Mouse (Mus musculus): ENCODE results near the gene Slc39a7. TPM values are rescaled to one million over a fixed set of nuclear protein-coding genes. Genes with fewer than 3 reads are reported as not detected.

Slc39a7 gene
- total RNA-seq, 1 experiment from 2014 or later: 105 TPM

DNA sequence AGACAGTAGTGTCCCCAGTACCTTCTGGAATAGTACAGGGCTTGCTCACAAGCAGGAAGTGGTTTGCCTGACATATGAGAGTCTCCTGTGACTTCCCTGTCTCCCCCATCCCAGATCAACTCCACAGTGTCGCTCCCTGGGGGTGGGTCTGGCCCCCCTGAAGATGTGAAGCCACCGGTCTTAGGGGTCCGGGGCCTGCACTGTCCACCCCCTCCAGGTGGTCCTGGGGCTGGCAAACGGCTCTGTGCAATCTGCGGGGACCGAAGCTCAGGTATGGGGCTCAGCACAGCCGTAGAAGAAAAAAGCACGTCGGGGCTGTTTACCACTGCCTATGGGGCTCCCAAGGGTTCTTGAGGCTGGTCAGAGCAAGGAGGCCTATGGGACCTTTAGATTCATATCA lies 2.0 kb upstream of the Slc39a7 start:
- ATAC-seq (replicated peaks; ENCODE audit: insufficient number of reproducible peaks, low FRiP score, low TSS enrichment, poor library complexity, severe bottlenecking): no peak

DNA sequence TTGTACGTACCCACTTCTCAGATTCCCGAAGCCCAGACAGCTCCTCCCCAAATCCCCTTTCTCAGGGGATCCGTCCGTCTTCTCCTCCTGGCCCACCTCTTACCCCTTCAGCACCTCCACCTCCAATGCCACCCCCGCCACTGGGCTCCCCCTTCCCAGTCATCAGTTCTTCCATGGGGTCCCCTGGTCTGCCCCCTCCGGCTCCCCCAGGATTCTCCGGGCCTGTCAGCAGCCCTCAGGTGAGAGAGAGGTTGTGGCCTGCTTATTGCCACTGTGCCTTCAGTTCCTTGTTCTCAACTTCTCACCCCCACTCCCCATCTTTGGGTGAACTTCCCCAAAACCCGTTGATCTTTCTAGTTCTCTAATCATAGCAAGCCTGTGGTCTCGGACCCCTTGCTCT lies 1.3 kb upstream of the Slc39a7 start:
- ATAC-seq (replicated peaks; ENCODE audit: insufficient number of reproducible peaks, low FRiP score, low TSS enrichment, poor library complexity, severe bottlenecking): 0 out of 2 replicates have a peak, but pooled peaks have one; percentile 10

GRCm38 (mm10) chr17:34032174-34032632 lies 721 bp upstream of the Slc39a7 start:
- ATAC-seq (replicated peaks; ENCODE audit: insufficient number of reproducible peaks, low FRiP score, low TSS enrichment, poor library complexity, severe bottlenecking): no peak; the same call in 1 of the 2 replicates

GRCm38 (mm10) chr17:34030861-34031326 lies 588 bp downstream of the Slc39a7 start:
- ATAC-seq (replicated peaks; ENCODE audit: insufficient number of reproducible peaks, low FRiP score, low TSS enrichment, poor library complexity, severe bottlenecking): no peak

GRCm38 (mm10) chr17:34029890-34030595 lies 1.4 kb downstream of the Slc39a7 start:
- ATAC-seq (replicated peaks; ENCODE audit: insufficient number of reproducible peaks, low FRiP score, low TSS enrichment, poor library complexity, severe bottlenecking): no peak

GRCm38 (mm10) chr17:34029150-34029889 lies 2.2 kb downstream of the Slc39a7 start:
- no peak for ATAC-seq (replicated peaks; ENCODE audit: insufficient number of reproducible peaks, low FRiP score, low TSS enrichment, poor library complexity, severe bottlenecking)

GRCm38 (mm10) chr17:34028501-34029149 lies 2.9 kb downstream of the Slc39a7 start:
- no peak for ATAC-seq (replicated peaks; ENCODE audit: insufficient number of reproducible peaks, low FRiP score, low TSS enrichment, poor library complexity, severe bottlenecking)

DNA sequence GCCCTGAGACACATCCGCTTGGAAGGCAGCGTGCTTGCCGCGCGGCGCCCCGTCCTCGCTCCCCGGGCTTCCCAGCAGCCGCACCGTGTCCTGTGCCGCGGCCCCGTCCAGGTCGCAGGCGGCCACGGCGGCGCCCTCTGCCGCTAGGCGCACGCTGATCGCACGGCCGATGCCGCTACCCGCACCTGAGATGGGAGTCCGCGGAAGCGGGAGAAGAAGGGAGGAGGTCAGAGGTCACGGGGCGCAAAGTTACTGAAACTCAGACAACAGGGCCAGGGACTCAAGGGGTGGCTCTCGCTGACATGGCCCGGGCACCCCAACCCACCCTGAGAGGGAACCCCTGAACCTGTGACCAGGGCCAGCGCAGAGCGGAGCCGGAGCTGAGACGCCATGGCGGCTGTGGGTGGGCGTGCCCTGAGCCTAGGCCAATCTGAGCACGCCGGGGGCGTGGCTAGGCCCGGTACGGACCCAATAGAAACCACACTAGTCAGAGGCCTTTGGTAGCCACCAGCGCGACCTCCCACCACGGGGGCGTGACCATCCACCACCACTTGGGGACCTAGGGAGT lies 3.7 kb downstream of the Slc39a7 start, which contains the start of gene H2-Ke6:
Gene H2-Ke6, minus strand, starts transcription at position 405 of the 568 bp plus-strand sequence.
- peak; percentile 41 for ATAC-seq (replicated peaks; ENCODE audit: insufficient number of reproducible peaks, low FRiP score, low TSS enrichment, poor library complexity, severe bottlenecking)

GRCm38 (mm10) chr17:34026917-34027655 lies 4.4 kb downstream of the Slc39a7 start:
- peak; percentile 38 for ATAC-seq (replicated peaks; ENCODE audit: insufficient number of reproducible peaks, low FRiP score, low TSS enrichment, poor library complexity, severe bottlenecking)

DNA sequence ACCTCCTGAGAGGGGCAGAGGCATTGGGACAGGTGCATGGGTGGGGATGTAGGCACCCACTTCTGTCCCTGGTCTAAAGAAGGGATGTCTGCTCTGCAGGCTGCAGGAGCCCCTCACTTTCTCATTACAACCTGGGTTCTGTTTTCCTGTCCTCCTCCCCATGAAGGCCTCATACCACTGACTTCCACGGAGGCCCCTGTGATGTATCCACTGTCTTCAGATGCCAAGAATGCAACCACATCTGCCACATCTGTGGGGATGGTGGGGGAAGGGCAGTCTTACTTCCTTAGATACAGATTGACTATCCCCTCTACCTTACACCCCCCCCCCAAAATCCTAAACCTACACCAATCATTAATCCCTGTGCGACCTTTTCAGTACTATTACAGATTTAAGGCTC lies 5.3 kb downstream of the Slc39a7 start:
- ATAC-seq (replicated peaks; ENCODE audit: insufficient number of reproducible peaks, low FRiP score, low TSS enrichment, poor library complexity, severe bottlenecking): no peak

DNA sequence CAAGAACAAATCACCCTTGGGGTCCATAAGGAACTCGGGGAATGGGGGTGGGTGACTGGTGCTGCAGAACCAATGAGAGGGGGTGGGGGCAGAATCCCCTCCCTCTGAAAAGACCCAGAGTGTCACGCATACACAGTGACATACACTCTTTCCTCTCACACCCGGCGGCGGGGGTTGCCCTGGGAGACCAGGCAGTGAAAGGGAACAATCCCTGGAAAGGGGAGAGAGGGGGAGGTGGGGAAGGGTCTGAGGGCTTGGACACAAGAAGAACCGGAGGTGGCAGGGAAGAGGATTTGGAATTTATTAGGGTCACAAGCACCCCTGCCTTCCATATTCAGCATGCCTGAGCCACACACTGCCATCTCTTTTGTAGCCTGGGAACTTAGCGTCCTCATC lies 5.7 kb downstream of the Slc39a7 start:
- ATAC-seq (replicated peaks; ENCODE audit: insufficient number of reproducible peaks, low FRiP score, low TSS enrichment, poor library complexity, severe bottlenecking): no peak

GRCm38 (mm10) chr17:34024861-34025755 lies 6.4 kb downstream of the Slc39a7 start:
- no peak for ATAC-seq (replicated peaks; ENCODE audit: insufficient number of reproducible peaks, low FRiP score, low TSS enrichment, poor library complexity, severe bottlenecking)

DNA sequence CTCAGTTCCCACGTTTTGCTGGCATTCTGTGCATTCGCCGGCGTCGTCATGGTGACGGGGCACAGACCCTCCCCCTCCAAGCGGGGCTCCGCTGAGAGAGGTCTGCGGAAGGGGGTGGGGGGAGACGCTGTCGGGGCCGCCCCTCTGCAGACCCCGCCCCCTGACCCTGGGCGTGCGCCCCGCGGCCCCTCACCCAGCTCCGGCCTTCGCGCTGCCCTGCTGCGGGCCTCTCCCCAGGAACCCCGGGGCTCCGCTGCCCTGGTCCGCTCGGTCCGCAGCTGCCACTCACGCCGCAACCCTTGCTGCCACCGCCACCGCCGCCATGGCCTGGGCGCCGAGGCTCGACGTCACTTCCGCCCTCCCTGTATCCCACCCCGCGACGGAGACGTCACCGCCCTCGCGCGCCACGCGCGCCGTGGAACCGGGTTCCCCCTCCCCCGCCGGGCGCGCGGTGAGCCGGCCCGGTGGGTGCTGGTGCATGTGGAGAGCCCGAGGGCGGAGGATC lies 7.1 kb downstream of the Slc39a7 start, which contains the start of gene Ring1:
Gene Ring1, minus strand, starts transcription at position 364 of the 505 bp plus-strand sequence.
- no peak for ATAC-seq (replicated peaks; ENCODE audit: insufficient number of reproducible peaks, low FRiP score, low TSS enrichment, poor library complexity, severe bottlenecking)

GRCm38 (mm10) chr17:34023678-34024077 lies 7.8 kb downstream of the Slc39a7 start:
- no peak for ATAC-seq (replicated peaks; ENCODE audit: insufficient number of reproducible peaks, low FRiP score, low TSS enrichment, poor library complexity, severe bottlenecking)

GRCm38 (mm10) chr17:34022987-34023386 lies 8.5 kb downstream of the Slc39a7 start:
- no peak for ATAC-seq (replicated peaks; ENCODE audit: insufficient number of reproducible peaks, low FRiP score, low TSS enrichment, poor library complexity, severe bottlenecking)

GRCm38 (mm10) chr17:34022414-34022783 lies 9.1 kb downstream of the Slc39a7 start:
- ATAC-seq (replicated peaks; ENCODE audit: insufficient number of reproducible peaks, low FRiP score, low TSS enrichment, poor library complexity, severe bottlenecking): no peak
